8 mouse cellular contexts compared by ENCODE assay signal in genomic region chr4:137356674-137357510, GRCm38 (mm10). TPM values are rescaled to one million over a fixed set of nuclear protein-coding genes. Genes with fewer than 3 reads are reported as not detected.
A peak's percentile ranks its signal among the peaks of the same experiment; 100 is the strongest.
DNase-seq lines count a peak whose midpoint lies in the region; ATAC-seq and TF ChIP-seq lines count a peak whose summit lies in the region.

No protein-coding gene starts in this region.

- peak; percentile 72 for ATAC-seq in heart, embryonic 13.5 days (ENCODE audit: extremely low read depth, insufficient number of reproducible peaks, low FRiP score, low TSS enrichment)
- peak; percentile 78 for ATAC-seq in kidney, postnatal 0 days (replicated peaks; ENCODE audit: low FRiP score, low read depth)
- peak; percentile 82 for ATAC-seq in liver, embryonic 15.5 days (ENCODE audit: insufficient read depth)
- peak; percentile 73 for ATAC-seq in neural tube, embryonic 11.5 days (ENCODE audit: insufficient read depth, low FRiP score, low TSS enrichment)
- peak; percentile 82 for ATAC-seq in stomach, postnatal 0 days (ENCODE audit: low FRiP score, low TSS enrichment)

- H3K27me3 ChIP-seq in heart, embryonic 13.5 days (replicated peaks) = no peaks in the 10 kb centered on the region
- no peaks in the 10 kb centered on the region for H3K27me3 ChIP-seq in kidney, postnatal 0 days (ENCODE audit: insufficient read depth, low read length)
- H3K27me3 ChIP-seq in liver, embryonic 15.5 days = peaks cover 5% of the 10 kb centered on the region; the same call in 1 of the 2 replicates
- H3K27me3 ChIP-seq in neural tube, embryonic 11.5 days (ENCODE audit: control insufficient read depth, insufficient read depth, low read length) = no peaks in the 10 kb centered on the region
- H3K27me3 ChIP-seq in stomach, postnatal 0 days (ENCODE audit: control insufficient read depth, insufficient read depth, low read length) = no peaks in the 10 kb centered on the region

- DNase-seq in B cell, adult 2 months = peak; percentile 68 to 75
- DNase-seq in kidney, postnatal 0 days (ENCODE audit: low spot score) = peak; percentile 82
- DNase-seq in neural tube, embryonic 11.5 days (ENCODE audit: low spot score) = peak; percentile 77
- DNase-seq in stomach, postnatal 0 days (ENCODE audit: low spot score) = peak; percentile 78

- peak overlapping the region; percentile 94 for H3K27ac ChIP-seq in bone marrow macrophage, adult 2 months (ENCODE audit: insufficient read depth, low read depth, low read length)
- peak overlapping the region; percentile 78 for H3K27ac ChIP-seq in embryonic fibroblast, embryonic 13.5 days (ENCODE audit: insufficient read depth, low read length)
- H3K27ac ChIP-seq in heart, embryonic 13.5 days (replicated peaks) = peak overlapping the region; percentile 98
- peak overlapping the region; percentile 99 for H3K27ac ChIP-seq in kidney, postnatal 0 days
- peak overlapping the region; percentile 96 for H3K27ac ChIP-seq in liver, embryonic 15.5 days (replicated peaks)
- H3K27ac ChIP-seq in neural tube, embryonic 11.5 days (ENCODE audit: low read depth, low read length) = peak overlapping the region; percentile 97
- peak overlapping the region; percentile 99 for H3K27ac ChIP-seq in stomach, postnatal 0 days (replicated peaks)

- TF ChIP-seq EP300 in stomach, postnatal 0 days (optimal IDR thresholded peaks at IDR 0.05) = no peak

- H3K4me1 ChIP-seq in bone marrow macrophage, adult 2 months (ENCODE audit: control insufficient read depth, insufficient read depth, low read length) = peaks cover 24% of the 10 kb centered on the region
- H3K4me1 ChIP-seq in embryonic fibroblast, embryonic 13.5 days (ENCODE audit: control insufficient read depth, insufficient read depth, low read length) = peaks cover 4% of the 10 kb centered on the region; the same call in 1 of the 2 replicates
- peaks cover 53% of the 10 kb centered on the region for H3K4me1 ChIP-seq in heart, embryonic 13.5 days
- peaks cover 17% of the 10 kb centered on the region for H3K4me1 ChIP-seq in kidney, postnatal 0 days (replicated peaks; ENCODE audit: insufficient read depth, low read length)
- peaks cover 47% of the 10 kb centered on the region for H3K4me1 ChIP-seq in liver, embryonic 15.5 days (replicated peaks)
- H3K4me1 ChIP-seq in neural tube, embryonic 11.5 days (ENCODE audit: control insufficient read depth, insufficient read depth, low read length) = peaks cover 6% of the 10 kb centered on the region; the same call in 1 of the 2 replicates
- H3K4me1 ChIP-seq in stomach, postnatal 0 days (replicated peaks; ENCODE audit: control insufficient read depth, insufficient read depth) = peaks cover 3% of the 10 kb centered on the region; the same call in 1 of the 2 replicates

- peak overlapping the region; percentile 77 for H3K4me2 ChIP-seq in heart, embryonic 13.5 days
- peak overlapping the region; percentile 67 for H3K4me2 ChIP-seq in kidney, postnatal 0 days (ENCODE audit: low read length)
- H3K4me2 ChIP-seq in liver, embryonic 15.5 days = peak overlapping the region; percentile 74
- peak overlapping the region; percentile 71 for H3K4me2 ChIP-seq in neural tube, embryonic 11.5 days (ENCODE audit: low read depth)
- peak overlapping the region; percentile 70 for H3K4me2 ChIP-seq in stomach, postnatal 0 days (replicated peaks; ENCODE audit: low read depth)

- no peaks in the 10 kb centered on the region for H3K9me3 ChIP-seq in heart, embryonic 13.5 days
- no peaks in the 10 kb centered on the region for H3K9me3 ChIP-seq in kidney, postnatal 0 days (replicated peaks; ENCODE audit: low read length)
- no peaks in the 10 kb centered on the region for H3K9me3 ChIP-seq in liver, embryonic 15.5 days (replicated peaks)
- H3K9me3 ChIP-seq in neural tube, embryonic 11.5 days (ENCODE audit: control insufficient read depth, low read length) = no peaks in the 10 kb centered on the region
- no peaks in the 10 kb centered on the region for H3K9me3 ChIP-seq in stomach, postnatal 0 days (ENCODE audit: control insufficient read depth, low read length)

- peak overlapping the region; percentile 63 for H3K4me3 ChIP-seq in bone marrow macrophage, adult 2 months (ENCODE audit: insufficient read depth, low read length)
- H3K4me3 ChIP-seq in embryonic fibroblast, embryonic 13.5 days (ENCODE audit: insufficient read depth, low read length) = peak overlapping the region; percentile 100
- H3K4me3 ChIP-seq in heart, embryonic 13.5 days = peak overlapping the region; percentile 86
- H3K4me3 ChIP-seq in kidney, postnatal 0 days (replicated peaks; ENCODE audit: low read depth, low read length) = peak overlapping the region; percentile 99
- H3K4me3 ChIP-seq in liver, embryonic 15.5 days (replicated peaks) = peak overlapping the region; percentile 97
- peak overlapping the region; percentile 99 for H3K4me3 ChIP-seq in neural tube, embryonic 11.5 days (ENCODE audit: low read depth, low read length)
- H3K4me3 ChIP-seq in stomach, postnatal 0 days (ENCODE audit: low read depth, low read length) = peak overlapping the region; percentile 98

- under 1% methylated on average over 59 of the region's 90 CpGs for WGBS in heart, embryonic 13.5 days
- WGBS in kidney, postnatal 0 days = under 1% methylated on average over 53 of the region's 90 CpGs
- under 1% methylated on average over 77 of the region's 90 CpGs for WGBS in liver, embryonic 15.5 days (ENCODE audit: insufficient replicate concordance)
- 0% methylated on average over 24 of the region's 90 CpGs for WGBS in neural tube, embryonic 11.5 days
- under 1% methylated on average over 28 of the region's 90 CpGs for WGBS in stomach, postnatal 0 days

- TF ChIP-seq POLR2A in bone marrow macrophage, adult 2 months (IDR thresholded peaks at IDR 0.05; ENCODE audit: borderline replicate concordance, low read depth, low read length) = no peak; the same call in 1 of the 2 replicates
- no peak for TF ChIP-seq POLR2A in embryonic fibroblast, embryonic 13.5 days (IDR thresholded peaks at IDR 0.05; ENCODE audit: low read depth, low read length)

- no peak for TF ChIP-seq CTCF in bone marrow macrophage, adult 2 months (IDR thresholded peaks at IDR 0.05; ENCODE audit: low read depth, low read length)
- TF ChIP-seq CTCF in embryonic fibroblast, embryonic 13.5 days (IDR thresholded peaks at IDR 0.05; ENCODE audit: borderline replicate concordance, insufficient read depth, low read length) = no peak
- no peak for TF ChIP-seq CTCF in kidney, postnatal 0 days (IDR thresholded peaks at IDR 0.05; ENCODE audit: low read depth)
- no peak for TF ChIP-seq CTCF in stomach, postnatal 0 days (IDR thresholded peaks at IDR 0.05; ENCODE audit: low read depth)

- H3K9ac ChIP-seq in heart, embryonic 13.5 days = peak overlapping the region; percentile 100
- H3K9ac ChIP-seq in kidney, postnatal 0 days (ENCODE audit: low read depth, low read length) = peak overlapping the region; percentile 100
- peak overlapping the region; percentile 100 for H3K9ac ChIP-seq in liver, embryonic 15.5 days
- peak overlapping the region; percentile 99 for H3K9ac ChIP-seq in neural tube, embryonic 11.5 days (ENCODE audit: low read length)
- H3K9ac ChIP-seq in stomach, postnatal 0 days (ENCODE audit: low read length) = peak overlapping the region; percentile 100

- H3K36me3 ChIP-seq in heart, embryonic 13.5 days = no peaks in the 10 kb centered on the region
- H3K36me3 ChIP-seq in kidney, postnatal 0 days (ENCODE audit: insufficient read depth, low read length) = no peaks in the 10 kb centered on the region
- H3K36me3 ChIP-seq in liver, embryonic 15.5 days (replicated peaks) = no peaks in the 10 kb centered on the region
- H3K36me3 ChIP-seq in neural tube, embryonic 11.5 days (ENCODE audit: control insufficient read depth, insufficient read depth, low read length) = no peaks in the 10 kb centered on the region
- no peaks in the 10 kb centered on the region for H3K36me3 ChIP-seq in stomach, postnatal 0 days (ENCODE audit: control insufficient read depth, insufficient read depth, low read length)

RNA-seq across cellular contexts. Expression of gene Cdc42, which starts 0.6 kb away (rescaled TPM):
- 937 and 962 TPM in 2 replicates for polyA plus RNA-seq in bone marrow macrophage, adult 2 months (2012; ENCODE audit: insufficient read depth, insufficient read length, missing spikeins)
- polyA plus RNA-seq in embryonic fibroblast, embryonic 13.5 days (2011; ENCODE audit: insufficient read length, low read depth, missing spikeins) = 576 and 580 TPM in 2 replicates
- 501 and 529 TPM in 2 replicates for polyA plus RNA-seq in heart, embryonic 13.5 days (2015; fragmentation: Nextera tagmentation; extraction: Ambion mirVana)
- 592 and 644 TPM in 2 replicates for polyA plus RNA-seq in kidney, postnatal 0 days (2015; fragmentation: Nextera tagmentation; extraction: Ambion mirVana)
- polyA plus RNA-seq in liver, embryonic 15.5 days (2015; fragmentation: Nextera tagmentation; extraction: Ambion mirVana) = 247 and 249 TPM in 2 replicates
- polyA plus RNA-seq in neural tube, embryonic 11.5 days (2014; fragmentation: Nextera tagmentation; extraction: Ambion mirVana) = 722 and 745 TPM in 2 replicates
- 445 and 456 TPM in 2 replicates for polyA plus RNA-seq in stomach, postnatal 0 days (2015; fragmentation: Nextera tagmentation; extraction: Ambion mirVana)

RNA-seq across cellular contexts. Expression of gene Cela3a, which starts 52.7 kb away (rescaled TPM):
- not detected in 2 replicates for polyA plus RNA-seq in bone marrow macrophage, adult 2 months (2012; ENCODE audit: insufficient read depth, insufficient read length, missing spikeins)
- not detected in 2 replicates for polyA plus RNA-seq in embryonic fibroblast, embryonic 13.5 days (2011; ENCODE audit: insufficient read length, low read depth, missing spikeins)
- not detected in 2 replicates for polyA plus RNA-seq in heart, embryonic 13.5 days (2015; fragmentation: Nextera tagmentation; extraction: Ambion mirVana)
- polyA plus RNA-seq in kidney, postnatal 0 days (2015; fragmentation: Nextera tagmentation; extraction: Ambion mirVana) = not detected in 2 replicates
- not detected in 2 replicates for polyA plus RNA-seq in liver, embryonic 15.5 days (2015; fragmentation: Nextera tagmentation; extraction: Ambion mirVana)
- polyA plus RNA-seq in neural tube, embryonic 11.5 days (2014; fragmentation: Nextera tagmentation; extraction: Ambion mirVana) = not detected in 2 replicates
- not detected in 2 replicates for polyA plus RNA-seq in stomach, postnatal 0 days (2015; fragmentation: Nextera tagmentation; extraction: Ambion mirVana)

Comparison
In these comparisons a context has a peak if more than half of its experiments do, and no peak if none do; other contexts are left out.
1. Peak in every context shown above with its lines: DNase-seq, ATAC-seq, H3K4me3 ChIP-seq and H3K27ac ChIP-seq.